Mouse (Mus musculus): ENCODE data around the gene Mylip.
A peak's percentile ranks its signal among the peaks of the same experiment; 100 is the strongest.

The Mylip gene

GRCm38 (mm10) chr13:45389448-45390311 lies at the start of gene Mylip:
Mylip (plus strand) TSS chr13:45389742.
- peak; percentile 94 for DNase-seq (ENCODE audit: low read depth)

GRCm38 (mm10) chr13:45341991-45342390 lies 47.6 kb upstream of the Mylip start:
- no peak for DNase-seq (ENCODE audit: low read depth)

- no peak for DNase-seq (ENCODE audit: low read depth)
Observed at GRCm38 (mm10) chr13:45343541-45343940, 46.0 kb upstream of the Mylip start.

- DNase-seq (ENCODE audit: low read depth), result no peak
Observed at GRCm38 (mm10) chr13:45343966-45344365, 45.6 kb upstream of the Mylip start.

GRCm38 (mm10) chr13:45345471-45346159 lies 43.9 kb upstream of the Mylip start:
- DNase-seq (ENCODE audit: low read depth), result no peak

GRCm38 (mm10) chr13:45351483-45351882 lies 38.1 kb upstream of the Mylip start:
- DNase-seq (ENCODE audit: low read depth), result no peak

- peak; percentile 7 for DNase-seq (ENCODE audit: low read depth)
Observed at GRCm38 (mm10) chr13:45354824-45355223, 34.7 kb upstream of the Mylip start.

GRCm38 (mm10) chr13:45358208-45358607 lies 31.3 kb upstream of the Mylip start:
- no peak for DNase-seq (ENCODE audit: low read depth)

- no peak for DNase-seq (ENCODE audit: low read depth)
Observed at GRCm38 (mm10) chr13:45358676-45359323, 30.7 kb upstream of the Mylip start.

- no peak for DNase-seq (ENCODE audit: low read depth)
Observed at GRCm38 (mm10) chr13:45365788-45366187, 23.8 kb upstream of the Mylip start.

- no peak for DNase-seq (ENCODE audit: low read depth)
Observed at GRCm38 (mm10) chr13:45371673-45372072, 17.9 kb upstream of the Mylip start.

GRCm38 (mm10) chr13:45372456-45372855 lies 17.1 kb upstream of the Mylip start:
- no peak for DNase-seq (ENCODE audit: low read depth)

GRCm38 (mm10) chr13:45374846-45375245 lies 14.7 kb upstream of the Mylip start:
- DNase-seq (ENCODE audit: low read depth), result no peak

- DNase-seq (ENCODE audit: low read depth), result no peak
Observed at GRCm38 (mm10) chr13:45382208-45382607, 7.3 kb upstream of the Mylip start.

GRCm38 (mm10) chr13:45384636-45385035 lies 4.9 kb upstream of the Mylip start:
- no peak for DNase-seq (ENCODE audit: low read depth)

GRCm38 (mm10) chr13:45385521-45385920 lies 4.0 kb upstream of the Mylip start:
- DNase-seq (ENCODE audit: low read depth), result no peak

GRCm38 (mm10) chr13:45386253-45386652 lies 3.3 kb upstream of the Mylip start:
- no peak for DNase-seq (ENCODE audit: low read depth)

- no peak for DNase-seq (ENCODE audit: low read depth)
Observed at GRCm38 (mm10) chr13:45387231-45387630, 2.3 kb upstream of the Mylip start.

- no peak for DNase-seq (ENCODE audit: low read depth)
Observed at GRCm38 (mm10) chr13:45388254-45388805, 1.2 kb upstream of the Mylip start.

- DNase-seq (ENCODE audit: low read depth), result no peak
Observed at GRCm38 (mm10) chr13:45388889-45389288, 653 bp upstream of the Mylip start.

- no peak for DNase-seq (ENCODE audit: low read depth)
Observed at GRCm38 (mm10) chr13:45390312-45390961, 895 bp downstream of the Mylip start.

Data from c-Kit-positive CD71-negative TER-119-negative erythroid progenitor cells, embryonic 14.5 days (primary cell).